Mouse (Mus musculus) spleen, postnatal 14 days (tissue): ENCODE measurements around the gene Esyt1.
"Not testable (repeated sequence)": the region's sequence is repeated elsewhere in the genome, so short reads cannot be mapped to it uniquely, and the experiment has no call there.

Experiments
- DNase-seq, 2 experiments: peaks; one replicate each; pipeline ENCODE4 v3.0.0; 2021 to 2022; ENCODE audit warnings: low spot score in 2 of 2

The Esyt1 gene

DNA sequence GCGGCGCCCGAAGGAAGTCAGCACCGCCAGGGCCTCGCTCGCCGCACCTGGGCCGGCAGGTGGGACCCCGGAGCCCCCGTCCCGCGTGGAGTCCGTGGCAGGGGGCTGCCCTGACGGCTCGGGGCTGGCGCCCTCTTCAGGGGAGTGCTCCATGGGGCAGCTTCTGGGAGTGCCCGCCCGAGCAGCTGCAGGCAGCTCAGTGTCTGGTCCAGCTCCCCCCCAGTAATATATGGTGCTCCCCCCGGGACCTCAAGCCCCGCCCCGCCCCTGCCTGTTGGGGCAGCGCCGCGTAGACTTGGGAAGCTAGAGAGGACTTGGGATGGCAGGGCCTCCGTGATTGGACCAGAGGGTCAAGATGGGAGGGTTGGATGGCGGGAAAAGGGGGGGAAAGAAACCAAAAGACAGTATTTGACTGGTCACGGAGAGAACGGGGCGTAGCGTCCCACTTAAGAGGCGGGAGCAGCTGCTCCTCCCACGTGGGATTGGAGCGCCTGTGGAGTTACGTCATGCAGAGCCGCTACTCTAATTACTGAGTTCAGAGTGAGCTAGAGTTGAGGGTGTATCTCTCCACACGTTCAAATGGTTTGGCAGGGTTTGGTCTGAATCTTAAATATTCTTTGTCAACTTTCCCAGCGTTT, at the start of gene Esyt1:
Gene Esyt1, minus strand, starts transcription at position 201 of the 638 bp plus-strand sequence.
- DNase-seq, result peak; percentile 77 to 84

DNA sequence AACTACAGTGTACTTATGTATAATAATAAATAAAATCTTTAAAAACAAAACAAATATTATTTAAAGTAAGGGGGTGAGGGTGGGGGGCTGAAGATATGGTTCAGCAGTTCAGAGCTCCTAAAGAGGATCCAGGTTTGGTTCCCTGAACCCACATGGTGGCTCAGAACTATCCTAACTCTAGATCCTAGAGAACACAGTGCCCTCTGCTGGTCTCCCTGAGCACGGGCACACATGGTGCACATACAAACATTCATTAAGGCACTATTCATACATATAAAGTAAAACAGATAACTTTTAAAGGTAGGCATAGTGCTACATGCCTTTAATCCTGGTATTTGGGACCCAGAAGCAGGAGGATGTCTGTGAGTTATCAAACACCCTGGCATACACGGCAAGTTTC, 49.4 kb upstream of the Esyt1 start:
- no peak for DNase-seq

DNA sequence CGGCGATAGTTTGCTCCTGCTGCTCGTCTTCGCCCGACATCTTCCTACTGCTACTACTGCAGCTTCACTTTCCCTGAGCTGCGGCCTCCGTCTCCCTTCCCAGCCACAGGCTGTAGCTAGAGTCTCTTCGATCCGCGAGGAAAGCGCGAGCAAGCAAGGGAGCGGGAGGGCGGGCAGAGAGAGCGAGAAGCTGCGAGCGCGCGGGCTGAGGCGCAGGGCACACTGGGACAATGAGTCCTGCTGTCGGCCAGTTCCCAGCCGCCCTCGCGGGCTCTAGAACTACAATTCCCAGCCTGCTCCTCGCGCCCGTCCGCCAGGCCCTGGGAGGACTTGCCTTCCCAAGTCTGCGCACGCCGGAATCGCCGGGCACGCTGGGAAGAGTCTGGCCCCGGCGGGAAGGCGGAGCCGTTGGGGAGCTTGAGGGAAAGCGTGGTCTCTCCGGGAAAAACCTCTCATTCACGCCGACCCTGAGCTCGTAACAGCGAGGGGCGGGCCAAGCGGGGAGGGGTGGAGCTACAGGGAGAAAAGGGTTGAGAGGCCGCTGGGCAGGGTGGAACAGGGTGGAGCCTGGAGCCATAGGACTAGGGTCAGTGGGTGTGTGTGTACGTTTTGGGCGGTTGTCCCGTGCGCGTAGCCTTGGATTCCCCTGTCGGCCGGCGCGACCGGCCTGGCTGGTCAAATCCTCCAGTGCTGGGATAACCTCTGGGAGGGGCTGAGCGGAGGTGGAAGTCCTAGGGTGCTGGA, 40.3 kb upstream of the Esyt1 start, which contains the start of gene Pa2g4:
Gene Pa2g4, minus strand, starts transcription at position 200 of the 744 bp plus-strand sequence.
- DNase-seq, result peak; percentile 91 to 94

DNA sequence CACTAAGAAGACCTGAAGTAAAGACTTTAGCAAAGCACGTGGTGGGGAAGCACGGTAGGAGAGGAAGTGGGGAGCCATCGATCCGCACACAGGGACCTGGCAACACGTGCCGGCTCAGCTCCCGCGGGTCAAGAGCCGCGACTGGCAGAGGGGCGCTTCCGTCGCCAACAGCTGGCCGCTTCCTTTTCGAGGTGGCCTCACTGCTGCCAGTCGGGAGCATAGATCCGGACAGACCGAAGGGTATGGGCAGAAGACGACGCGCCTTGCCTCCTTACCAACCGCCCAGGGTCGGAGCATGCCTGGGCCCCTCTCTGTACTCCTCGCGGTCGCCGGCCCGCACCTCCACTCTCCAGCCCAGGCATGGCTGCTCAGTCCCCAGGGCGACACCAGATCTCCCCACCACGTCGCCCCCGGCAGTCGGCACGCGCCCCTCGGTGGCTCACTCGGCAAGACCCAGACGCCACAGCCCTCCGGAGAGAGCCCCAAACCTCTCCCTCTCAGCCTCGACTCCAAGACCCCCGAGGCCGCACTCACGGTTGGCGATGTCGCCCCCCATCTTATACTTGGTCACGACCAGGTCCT, 39.6 kb upstream of the Esyt1 start:
- peak in 1 of 2 experiments; percentile 34 for DNase-seq

DNA sequence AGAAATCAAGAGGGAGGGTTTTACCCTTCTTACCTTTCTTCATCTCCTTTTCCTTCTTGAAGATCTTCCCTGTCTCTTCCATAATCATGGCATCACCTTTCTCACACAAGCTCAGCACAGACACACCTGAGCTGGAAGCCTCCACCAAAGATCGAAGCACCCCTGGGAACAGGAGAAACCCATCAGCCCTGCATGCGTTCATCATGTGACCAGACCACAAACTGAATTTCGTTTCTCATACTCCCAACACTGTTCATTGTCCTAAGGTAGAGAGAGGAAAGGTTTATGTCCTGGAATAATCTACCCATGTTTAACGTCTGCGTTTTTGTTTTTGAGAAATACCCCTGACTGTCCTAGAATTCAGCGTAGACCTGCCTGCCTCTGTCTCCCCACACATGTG, 37.9 kb upstream of the Esyt1 start:
- no peak for DNase-seq

DNA sequence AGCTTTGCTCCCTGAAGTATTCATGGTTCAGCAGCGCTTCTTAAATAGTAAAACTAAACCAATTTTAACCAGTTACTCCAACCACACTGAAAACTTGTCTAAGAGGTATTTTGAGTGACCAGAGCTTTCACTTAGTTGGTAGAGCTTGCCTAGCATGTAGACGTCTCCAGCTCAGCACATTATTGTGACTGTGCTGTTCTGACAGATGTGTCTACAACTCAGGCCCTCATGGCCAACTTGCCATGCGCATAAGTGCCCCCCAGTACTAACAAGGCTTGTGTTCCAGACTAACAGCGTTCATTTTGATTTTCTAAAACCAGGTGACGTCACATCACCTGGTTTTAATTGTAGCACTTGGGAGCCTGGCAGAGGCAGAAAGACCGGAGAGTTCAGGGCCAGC, 31.3 kb upstream of the Esyt1 start:
- no peak for DNase-seq

DNA sequence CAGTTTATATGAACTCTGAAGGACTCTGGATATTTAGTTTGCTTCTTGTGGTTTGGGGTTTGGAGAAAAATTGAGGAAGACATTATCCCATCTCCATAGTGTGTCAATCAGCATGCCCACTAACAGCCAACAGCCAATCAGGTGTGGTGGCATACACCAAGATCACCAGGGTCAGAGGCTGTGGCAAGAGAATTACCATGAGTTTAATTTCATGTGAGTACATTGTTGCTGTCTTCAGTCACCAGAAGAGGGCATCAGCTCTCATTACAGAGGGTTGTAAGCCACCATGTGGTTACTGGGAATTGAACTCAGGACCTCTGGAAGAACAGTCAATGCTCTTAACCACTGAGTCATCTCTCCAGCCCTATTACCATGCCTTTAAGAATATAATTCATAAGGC, 30.6 kb upstream of the Esyt1 start:
- DNase-seq, result no peak

DNA sequence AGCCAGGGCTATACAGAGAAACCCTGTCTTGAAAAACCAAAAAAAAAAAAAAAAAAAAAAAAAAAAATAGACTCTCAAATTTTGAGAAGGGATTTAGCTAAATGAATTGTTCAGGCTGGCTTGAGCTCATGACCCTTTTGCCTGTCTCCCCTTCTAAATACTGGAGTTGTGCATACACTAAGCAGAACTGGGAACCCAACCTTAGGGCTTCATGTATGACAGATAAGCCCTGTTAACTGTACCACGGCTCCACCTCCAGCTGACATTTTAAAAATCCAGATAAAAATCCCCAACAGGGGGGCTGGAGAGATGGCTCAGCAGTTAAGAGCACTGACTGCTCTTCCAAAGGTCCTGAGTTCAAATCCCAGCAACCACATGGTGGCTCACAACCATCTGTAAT, 29.9 kb upstream of the Esyt1 start:
- not testable (repeated sequence) for DNase-seq

DNA sequence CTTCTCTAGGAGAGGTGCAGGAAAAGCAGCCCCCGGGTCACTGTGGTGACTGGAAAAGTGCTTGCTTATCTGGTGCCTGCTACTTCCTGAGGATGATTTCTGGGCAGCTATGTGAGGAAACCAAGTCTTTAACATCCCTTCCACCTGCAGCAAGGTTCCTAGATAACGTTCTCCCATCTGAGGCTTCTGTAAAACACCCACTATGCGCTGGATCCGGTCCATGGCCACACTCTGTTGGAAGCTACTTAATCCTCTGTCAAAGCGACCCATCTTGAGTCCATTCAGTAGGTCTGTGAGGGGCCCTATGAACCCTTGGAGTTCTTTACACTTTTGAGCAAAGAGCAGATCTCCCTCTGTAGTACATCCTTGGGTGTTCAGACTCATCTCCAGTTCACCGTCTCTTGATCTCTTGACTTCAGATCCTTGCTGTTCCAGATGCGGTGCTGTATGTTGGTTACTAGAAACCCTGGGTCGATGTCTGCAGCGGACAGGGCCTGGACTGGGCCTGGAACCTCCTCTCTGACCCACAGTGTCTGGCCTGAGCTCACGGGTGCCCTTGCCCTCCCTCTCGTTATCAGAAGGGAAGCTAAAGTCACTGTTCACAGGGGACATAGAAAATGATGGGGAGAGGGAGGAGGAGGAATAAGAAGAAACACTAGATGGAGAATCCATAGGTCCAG, 24.6 kb upstream of the Esyt1 start:
- not testable (repeated sequence) for DNase-seq

DNA sequence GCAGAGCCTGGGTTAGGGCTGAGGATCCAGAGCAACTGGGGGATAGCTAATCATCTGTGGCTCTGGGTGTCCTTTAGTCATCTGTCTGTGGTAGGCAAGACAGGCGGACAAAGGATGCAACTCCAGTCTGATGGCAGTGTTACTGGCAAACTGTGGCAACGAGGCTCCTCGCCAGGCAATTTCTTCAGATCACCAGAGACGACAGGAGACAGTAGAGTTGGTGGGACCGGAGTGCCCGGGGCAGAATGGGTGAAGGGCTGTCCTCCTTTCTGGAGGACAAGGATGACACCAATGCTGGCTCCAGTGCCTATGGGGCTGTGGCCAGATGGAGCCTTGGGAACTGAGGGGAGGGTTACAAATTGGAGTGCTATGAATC, 24.0 kb upstream of the Esyt1 start:
- not testable (repeated sequence) for DNase-seq

DNA sequence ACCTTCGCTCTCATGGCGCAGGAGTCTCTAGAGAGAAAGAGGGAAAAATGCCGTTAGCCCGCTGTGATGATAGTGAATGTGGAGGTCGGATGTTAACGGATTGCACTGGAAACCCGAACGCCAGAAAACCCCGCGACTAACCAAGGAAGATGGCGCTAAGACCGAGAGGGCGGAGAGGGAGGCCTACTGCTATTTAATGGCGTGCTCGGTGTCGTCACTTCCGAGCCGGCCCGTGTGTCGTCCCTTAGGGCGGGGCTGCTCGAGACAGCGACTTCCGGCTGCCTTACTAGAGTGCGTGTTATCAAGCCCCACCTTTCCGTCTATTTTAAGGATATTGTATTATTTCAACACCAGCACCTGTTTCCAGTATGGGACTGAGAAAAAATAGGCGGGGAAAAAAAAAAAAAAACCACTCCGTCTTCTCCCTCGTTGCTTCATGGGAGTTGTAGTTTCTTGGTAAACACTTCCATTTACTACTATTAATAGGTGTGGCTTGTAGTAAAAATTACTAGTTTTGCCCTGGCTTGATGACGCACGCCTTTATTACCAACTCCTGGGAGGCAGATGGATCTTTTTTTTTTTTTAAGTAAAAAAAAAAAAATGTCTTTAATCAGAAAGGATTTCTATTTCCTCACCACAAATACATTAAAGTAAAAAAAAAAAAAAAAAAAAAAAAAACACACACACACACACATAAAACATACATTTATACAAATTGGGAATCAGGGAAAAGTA, 23.4 kb upstream of the Esyt1 start, which contains the start of gene Rpl41:
Gene Rpl41, minus strand, starts transcription at position 359 of the 735 bp plus-strand sequence.
- DNase-seq, result peak; percentile 77 to 85

DNA sequence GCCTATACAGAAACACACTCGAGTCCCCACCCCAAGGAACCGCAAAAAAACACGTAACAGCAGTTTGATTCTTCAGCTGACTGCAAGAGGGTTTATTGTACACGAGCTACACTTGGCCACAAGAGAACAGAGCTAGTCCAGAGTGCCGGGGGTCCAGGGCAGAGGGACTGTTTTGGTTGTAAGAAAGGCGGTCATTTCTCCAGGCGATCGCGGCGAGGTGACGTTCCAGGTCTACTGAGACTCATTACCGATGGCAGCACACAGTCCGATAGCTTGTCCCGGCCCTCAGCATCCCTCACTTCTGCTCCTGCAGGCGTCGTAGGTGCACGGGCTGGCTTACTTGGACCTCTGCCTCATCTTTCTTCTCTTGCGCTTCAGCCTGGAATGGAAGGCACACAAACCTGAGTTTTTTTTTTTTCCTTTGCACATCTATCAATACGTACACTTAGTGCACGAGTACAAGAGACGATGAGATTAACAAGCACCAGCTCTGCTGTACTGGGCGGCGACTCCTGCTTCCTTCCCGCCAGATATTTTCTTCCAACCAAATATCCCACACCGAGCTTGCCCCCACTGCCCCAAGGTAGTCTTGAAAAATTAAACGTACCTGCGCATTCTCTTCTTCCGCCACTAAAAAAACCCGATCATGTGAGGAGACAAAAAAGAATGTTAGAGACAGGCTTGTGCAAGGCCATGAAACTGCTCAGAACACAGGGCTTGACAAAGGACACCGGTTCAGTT, 22.6 kb upstream of the Esyt1 start:
- DNase-seq, result not testable (repeated sequence)

DNA sequence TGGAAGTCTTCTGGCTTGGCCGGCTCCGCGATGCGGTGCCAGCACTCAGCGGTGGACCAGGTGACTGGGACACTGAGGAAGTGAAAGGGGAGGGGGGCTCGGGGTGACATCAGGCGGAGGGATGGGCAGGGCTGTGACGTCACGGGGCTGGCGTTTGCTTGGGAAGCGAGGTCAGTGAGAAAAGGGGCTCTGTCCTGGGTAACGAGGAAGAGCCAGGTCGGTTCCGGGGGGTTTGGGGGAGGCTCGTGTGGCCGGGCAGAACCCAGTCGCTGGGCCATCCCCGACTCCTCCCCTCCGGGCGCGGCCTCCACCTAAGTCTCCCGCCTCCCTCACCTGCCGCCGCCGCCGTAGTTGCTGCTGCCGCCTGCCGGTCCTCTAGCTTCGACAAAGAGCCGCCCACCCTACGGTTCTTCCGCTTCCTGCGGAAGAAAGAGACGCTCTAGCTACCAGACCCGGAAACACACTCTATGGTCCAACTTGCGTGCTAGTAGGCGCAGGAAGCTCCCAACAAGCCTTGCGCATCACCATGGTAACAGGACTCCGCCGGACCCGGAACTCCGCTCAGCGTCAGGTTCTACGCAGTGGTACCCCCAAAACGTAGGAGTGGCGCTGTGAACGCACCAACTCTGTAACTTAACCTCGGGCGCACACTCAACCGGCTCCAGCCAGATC, 21.8 kb upstream of the Esyt1 start, which contains the start of gene Zc3h10:
Gene Zc3h10, minus strand, starts transcription at position 414 of the 672 bp plus-strand sequence.
- DNase-seq, result peak; percentile 86 to 89

DNA sequence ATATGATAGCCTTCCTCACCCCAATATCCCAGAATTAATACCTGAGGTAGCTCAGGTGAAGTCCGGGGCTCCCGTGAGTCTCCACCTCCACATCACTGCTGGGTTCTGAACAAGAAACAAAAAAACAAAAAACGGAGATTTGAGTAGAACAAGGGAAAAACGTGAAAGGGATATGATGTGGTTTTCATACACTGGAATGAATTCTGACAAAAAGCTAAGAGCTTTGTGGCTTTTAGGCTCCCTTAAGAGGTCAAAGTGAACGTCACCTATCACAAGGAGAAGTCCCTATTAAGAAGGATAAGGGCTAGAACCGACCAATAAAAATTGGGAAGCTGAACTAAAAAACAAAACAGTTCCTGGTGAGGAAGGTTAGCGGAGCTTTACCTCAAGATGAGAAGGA, 21.1 kb upstream of the Esyt1 start:
- no peak for DNase-seq

DNA sequence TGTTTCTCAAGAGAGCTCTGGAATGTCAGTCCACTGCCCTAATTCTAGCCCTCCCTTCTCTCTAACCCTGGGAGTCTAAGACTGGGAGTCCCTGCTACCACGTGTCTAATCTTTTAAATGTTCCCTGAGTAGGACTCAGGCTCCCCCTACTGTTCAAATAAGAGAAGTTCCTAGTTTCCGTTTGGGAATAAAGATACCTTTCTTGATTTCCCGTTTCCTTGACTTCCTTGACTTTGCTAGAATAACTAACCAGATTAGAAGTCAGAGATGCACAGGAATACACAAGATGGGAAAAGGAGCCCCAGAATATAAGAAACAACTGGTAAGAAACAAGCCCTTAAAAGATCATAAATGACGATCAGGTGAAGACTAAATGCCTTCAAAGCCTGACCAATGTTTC, 20.7 kb upstream of the Esyt1 start:
- DNase-seq, result no peak

DNA sequence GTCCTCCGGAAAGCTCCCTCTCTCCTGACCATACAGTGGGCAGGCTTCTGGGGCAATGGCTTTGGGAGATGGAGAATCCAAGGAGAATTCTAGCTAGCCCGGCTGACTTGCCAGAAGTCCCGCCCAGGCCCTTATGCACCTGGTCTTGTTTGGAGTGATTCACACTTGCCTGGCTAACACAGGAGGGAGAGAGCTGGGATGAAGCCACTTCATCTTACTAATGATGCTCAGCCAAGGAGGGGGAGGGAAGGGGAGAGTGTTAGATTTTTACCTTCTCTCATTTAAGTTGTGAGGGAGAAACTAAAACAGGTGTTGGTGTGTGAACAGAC, 19.9 kb upstream of the Esyt1 start:
- DNase-seq, result no peak

DNA sequence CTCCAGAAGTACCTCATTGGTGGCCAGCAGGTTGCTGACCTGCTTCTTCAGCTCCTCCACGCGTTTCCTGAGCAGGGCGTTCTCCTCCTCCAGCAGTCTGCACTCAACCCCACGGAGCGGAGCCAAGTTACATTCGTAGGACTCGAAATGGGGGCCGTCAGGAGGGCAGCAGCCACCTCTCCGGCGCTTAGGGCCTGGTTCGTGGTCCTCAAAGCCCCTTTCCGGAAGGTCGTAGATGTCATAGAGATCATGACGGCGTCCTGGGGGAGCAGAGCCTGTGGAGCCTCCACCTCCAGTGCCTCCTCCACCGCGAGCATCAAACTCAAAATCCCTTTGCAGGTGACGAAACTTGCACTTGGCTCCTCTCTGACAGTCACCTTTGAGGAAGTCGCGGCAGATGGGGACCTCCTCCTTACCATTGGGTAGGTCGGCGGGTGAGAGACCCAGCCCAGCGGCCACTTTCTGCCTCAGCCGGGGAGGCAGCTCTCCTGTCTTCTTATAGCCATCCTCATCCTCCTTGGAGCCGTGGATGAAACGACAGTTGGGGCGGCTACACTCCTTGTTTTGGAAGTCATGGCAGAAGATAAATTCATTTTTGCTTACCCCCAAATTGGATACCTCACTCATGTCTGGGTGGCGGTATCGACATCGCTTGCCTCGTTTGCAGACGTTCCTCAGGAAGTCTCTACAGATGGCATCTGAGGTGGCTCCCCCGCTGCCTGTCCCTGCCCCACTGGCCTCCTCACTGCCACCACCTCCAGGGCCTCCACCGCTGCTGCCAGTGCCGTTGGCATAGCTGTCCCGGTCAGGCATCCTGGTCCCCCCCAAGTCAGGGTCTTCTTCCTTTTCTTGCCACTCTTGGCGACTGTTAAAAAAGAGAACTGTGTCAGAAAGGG, 19.3 kb upstream of the Esyt1 start:
- DNase-seq, result no peak

DNA sequence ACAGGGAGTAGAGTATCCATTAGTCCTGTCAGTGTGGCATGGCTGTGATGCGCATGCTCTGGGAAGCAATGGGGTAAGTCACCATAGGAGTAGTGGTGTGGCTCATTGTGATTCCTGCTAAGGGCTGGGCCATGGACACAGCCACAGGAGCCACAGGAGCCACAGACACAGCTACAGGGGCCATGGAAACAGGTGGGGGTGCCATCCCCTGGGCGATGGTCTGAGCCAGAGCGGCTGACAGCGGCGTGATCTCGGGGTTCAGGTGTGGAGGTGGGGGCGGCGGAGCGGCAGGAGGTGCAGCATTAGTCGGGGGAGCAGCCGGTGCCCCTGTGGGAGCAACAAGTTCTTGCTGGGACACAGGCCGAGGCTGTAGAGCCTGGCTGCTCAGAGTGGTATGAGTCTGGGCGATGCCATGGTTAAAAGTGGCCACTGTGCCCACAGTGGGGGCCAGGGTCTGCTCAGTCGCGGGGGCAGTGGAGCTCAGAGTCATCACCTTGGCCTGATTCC, 18.5 kb upstream of the Esyt1 start:
- DNase-seq, result no peak

DNA sequence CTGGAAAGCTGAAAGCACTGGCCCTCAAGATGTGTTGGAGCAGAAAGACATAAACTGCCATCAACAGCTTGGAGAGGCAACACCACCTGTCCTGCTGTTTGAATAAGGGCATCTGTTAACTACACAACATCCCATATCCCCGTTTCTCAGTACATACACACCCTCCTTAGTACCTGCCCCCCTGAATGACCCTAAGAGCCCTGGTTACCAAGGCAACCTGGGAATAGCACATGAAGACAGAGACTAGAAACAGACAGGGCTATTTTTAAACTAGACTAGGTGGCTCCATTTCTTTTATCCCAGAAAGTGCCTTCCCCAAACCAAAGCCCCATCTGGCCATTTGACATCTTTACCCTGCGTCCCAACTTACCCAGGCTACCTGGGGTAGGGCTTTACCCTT, 17.4 kb upstream of the Esyt1 start:
- DNase-seq, result no peak
